Mouse (Mus musculus): ENCODE data around the gene Rdh13. TPM values are rescaled to one million over a fixed set of nuclear protein-coding genes. Genes with fewer than 3 reads are reported as not detected.

The Rdh13 gene
- 18.7 and 19.6 TPM in 2 replicates for polyA plus RNA-seq (2012; rRNA removed)

GRCm38 (mm10) chr7:4445216-4445791 is at the start of gene Rdh13:
Rdh13 (minus strand) TSS chr7:4445649.

GRCm38 (mm10) chr7:4460576-4461434 is 15.4 kb upstream of the Rdh13 start, which contains the start of gene Eps8l1:
Eps8l1 (plus strand) TSS chr7:4460674.

DNA sequence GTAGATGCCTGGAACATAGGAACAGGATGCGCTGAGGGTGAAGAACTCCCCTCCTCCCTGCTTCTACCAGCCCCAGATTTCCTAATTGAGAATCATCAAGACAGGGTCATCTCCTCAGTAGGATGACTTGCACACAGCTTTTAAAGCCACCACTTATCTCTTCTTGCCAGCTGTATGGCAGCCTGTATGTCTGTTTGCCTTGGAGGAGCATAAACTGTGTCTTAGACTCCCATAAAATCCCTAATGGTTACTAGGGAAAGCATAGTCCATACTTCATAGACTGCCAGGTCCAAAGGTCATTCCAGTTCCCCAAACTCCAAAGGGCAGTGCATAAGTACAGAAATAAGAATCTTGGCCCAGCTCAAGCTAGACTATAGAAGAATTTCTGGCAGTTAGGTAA is 47.7 kb downstream of the Rdh13 start, which contains the start of gene Gp6:
Gene Gp6, minus strand, starts transcription at position 15 of the 400 bp plus-strand sequence.

Other genes with a start within 250 kb of the Rdh13 start
- 0.25 and 0.31 TPM in 2 replicates for gene Lilra5, start 207.9 kb downstream of the Rdh13 start, polyA plus RNA-seq (2012; rRNA removed)
- gene Ncr1, start 107.9 kb downstream of the Rdh13 start, polyA plus RNA-seq (2012; rRNA removed), result 0.20 and 0.32 TPM in 2 replicates
- not detected in 2 replicates for gene Gp6, start 47.9 kb downstream of the Rdh13 start, polyA plus RNA-seq (2012; rRNA removed)
- gene Eps8l1, start 15.0 kb upstream of the Rdh13 start, polyA plus RNA-seq (2012; rRNA removed), result 8.2 and 11.3 TPM in 2 replicates
- 96.9 and 134 TPM in 2 replicates for gene Ppp1r12c, start 56.0 kb upstream of the Rdh13 start, polyA plus RNA-seq (2012; rRNA removed)
- 1.5 and 2.1 TPM in 2 replicates for gene Tnnt1, start 70.7 kb upstream of the Rdh13 start, polyA plus RNA-seq (2012; rRNA removed)
- gene Tnni3, start 78.6 kb upstream of the Rdh13 start, polyA plus RNA-seq (2012; rRNA removed), result 215 and 244 TPM in 2 replicates
- gene Dnaaf3, start 86.8 kb upstream of the Rdh13 start, polyA plus RNA-seq (2012; rRNA removed), result 13.4 and 14.9 TPM in 2 replicates
- gene Syt5, start 101.9 kb upstream of the Rdh13 start, polyA plus RNA-seq (2012; rRNA removed), result 6.4 and 7.0 TPM in 2 replicates
- 0.18 and 0.23 TPM in 2 replicates for gene Ptprh, start 158.4 kb upstream of the Rdh13 start, polyA plus RNA-seq (2012; rRNA removed)
- gene Tmem86b, start 185.8 kb upstream of the Rdh13 start, polyA plus RNA-seq (2012; rRNA removed), result 14.0 and 15.4 TPM in 2 replicates
- gene Ppp6r1, start 213.4 kb upstream of the Rdh13 start, polyA plus RNA-seq (2012; rRNA removed), result 124 and 125 TPM in 2 replicates
- gene Hspbp1, start 239.4 kb upstream of the Rdh13 start, polyA plus RNA-seq (2012; rRNA removed), result 85.5 and 91.1 TPM in 2 replicates
- gene Brsk1, start 245.0 kb upstream of the Rdh13 start, polyA plus RNA-seq (2012; rRNA removed), result 12.9 and 13.8 TPM in 2 replicates